In genomic region chr2:7063574-7064192, GRCm38 (mm10) we compare ENCODE assay signal across 9 mouse cellular contexts.
A peak's percentile ranks its signal among the peaks of the same experiment; 100 is the strongest.
DNase-seq lines count a peak whose midpoint lies in the region; ATAC-seq and TF ChIP-seq lines count a peak whose summit lies in the region.
"Had no signal": no experiment of that assay in that cellular context is flagged by ENCODE, and none has a peak within 500 bp of the region (broad histone marks: within the 10 kb centered on the region; RNA-seq: fewer than 3 reads in every experiment).

No protein-coding gene starts in this region.

- no peaks in the 10 kb centered on the region for H3K9me3 ChIP-seq in hindbrain, embryonic 14.5 days (ENCODE audit: control insufficient read depth, low read length)
- H3K9me3 ChIP-seq in neural tube, embryonic 12.5 days = no peaks in the 10 kb centered on the region

- H3K36me3 ChIP-seq in hindbrain, embryonic 14.5 days (replicated peaks; ENCODE audit: control insufficient read depth, insufficient read depth) = no peaks in the 10 kb centered on the region
- no peaks in the 10 kb centered on the region for H3K36me3 ChIP-seq in neural tube, embryonic 12.5 days

- H3K27ac ChIP-seq in left cerebral cortex, adult 2 months = peak overlapping the region; percentile 79
- no peak overlapping the region for H3K27ac ChIP-seq in hindbrain, embryonic 14.5 days
- H3K27ac ChIP-seq in neural tube, embryonic 12.5 days = no peak overlapping the region

- peak overlapping the region; percentile 32; the same call in 1 of the 2 replicates for H3K4me2 ChIP-seq in hindbrain, embryonic 14.5 days (replicated peaks)
- H3K4me2 ChIP-seq in neural tube, embryonic 12.5 days (replicated peaks) = peak overlapping the region; percentile 40

- 0 out of 2 replicates have a peak overlapping the region, but pooled peaks have one; percentile 24 for H3K9ac ChIP-seq in hindbrain, embryonic 14.5 days
- H3K9ac ChIP-seq in neural tube, embryonic 12.5 days = no peak overlapping the region

- no peaks in the 10 kb centered on the region for H3K27me3 ChIP-seq in hindbrain, embryonic 14.5 days (ENCODE audit: control insufficient read depth, insufficient read depth, low read length)
- no peaks in the 10 kb centered on the region for H3K27me3 ChIP-seq in neural tube, embryonic 12.5 days (replicated peaks)

- intact Hi-C loops in left cerebral cortex, adult 2 months (cut with DNase I) = loop anchor here (5.0 kb wide), 1 partner anchor 181 kb away; no protein-coding TSS in a partner anchor

- H3K4me1 ChIP-seq in hindbrain, embryonic 14.5 days (replicated peaks; ENCODE audit: control insufficient read depth, insufficient read depth, low read length) = peaks cover 5% of the 10 kb centered on the region; the same call in 1 of the 2 replicates
- H3K4me1 ChIP-seq in neural tube, embryonic 12.5 days = peaks cover 10% of the 10 kb centered on the region; the same call in 1 of the 2 replicates

- WGBS in hindbrain, embryonic 14.5 days = 20% methylated on average over 12 of the region's 12 CpGs
- 25% methylated on average over 12 of the region's 12 CpGs for WGBS in neural tube, embryonic 12.5 days

- peak; percentile 36 for DNase-seq in embryo, embryonic 10 days (ENCODE audit: low spot score)
- DNase-seq in embryo, embryonic 11 days = no peak
- no peak for DNase-seq in left cerebral cortex, adult 2 months (ENCODE audit: extremely low spot score in 1 of 2, low spot score in 2 of 2)
- DNase-seq in left cerebral cortex, adult 9 months (ENCODE audit: low spot score in 2 of 2) = no peak
- DNase-seq in hindbrain, embryonic 14.5 days (ENCODE audit: low spot score) = no peak
- DNase-seq in cerebellum, adult 8-10 months = no peak
- no peak for DNase-seq in thymus, postnatal 25 days
- DNase-seq: left cerebral cortex, postnatal 4 days had no signal

- H3K4me3 ChIP-seq in left cerebral cortex, adult 2 months = no peak overlapping the region
- H3K4me3 ChIP-seq in hindbrain, embryonic 14.5 days (replicated peaks; ENCODE audit: low read length) = no peak overlapping the region
- no peak overlapping the region for H3K4me3 ChIP-seq in neural tube, embryonic 12.5 days

- no peak for TF ChIP-seq CTCF in left cerebral cortex, adult 2 months (IDR thresholded peaks at IDR 0.05)

- ATAC-seq in hindbrain, embryonic 14.5 days (ENCODE audit: low FRiP score) = no peak; the same call in 1 of the 2 replicates
- ATAC-seq in neural tube, embryonic 12.5 days (ENCODE audit: low FRiP score, low read depth) = no peak
